Comparison of ENCODE assay signal across 19 mouse cellular contexts in the genomic region with DNA sequence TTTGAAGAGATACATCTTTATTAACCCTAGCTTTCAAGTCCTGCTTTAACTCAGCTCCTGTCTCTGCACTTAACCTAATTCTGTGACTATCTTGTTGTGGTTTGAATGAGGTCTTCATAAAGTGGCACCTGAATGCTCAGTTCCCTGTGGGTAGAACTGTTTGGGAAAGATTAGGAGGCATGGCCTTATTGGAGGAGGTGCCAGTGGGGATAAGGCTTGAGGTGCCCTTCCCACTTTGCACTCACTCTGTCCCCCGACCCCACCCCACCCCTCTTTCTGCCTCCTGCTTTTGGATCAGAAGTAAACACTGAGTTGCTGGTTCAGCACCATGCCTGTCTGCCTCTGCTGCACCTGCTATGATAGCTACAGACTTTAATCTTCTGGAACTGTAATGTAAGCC.
"Had no signal": no experiment of that assay in that cellular context is flagged by ENCODE, and none has a peak within 500 bp of the region (broad histone marks: within the 10 kb centered on the region; RNA-seq: fewer than 3 reads in every experiment).

No protein-coding gene starts in this region.

- DNase-seq: kidney, adult 2 months; kidney, postnatal 25 days; left cerebral cortex, postnatal 4 days; lung, postnatal 14 days; lung, postnatal 4 days; retina, postnatal 1 day; right cerebral cortex, postnatal 25 days; thymus, postnatal 25 days had no signal

- ATAC-seq: hindbrain, postnatal 0 days; inflammation-experienced regulatory T-cells, adult 6 months; intestine, embryonic 16.5 days; midbrain, embryonic 13.5 days; midbrain, embryonic 16.5 days had no signal

- H3K4me1 ChIP-seq: limb, embryonic 12.5 days; limb, embryonic 15.5 days; midbrain, embryonic 10.5 days; midbrain, embryonic 13.5 days; neural tube, embryonic 13.5 days had no signal

- H3K27me3 ChIP-seq: limb, embryonic 12.5 days; limb, embryonic 15.5 days; midbrain, embryonic 13.5 days; neural tube, embryonic 13.5 days had no signal

- H3K4me2 ChIP-seq: limb, embryonic 12.5 days; limb, embryonic 15.5 days; midbrain, embryonic 13.5 days; neural tube, embryonic 13.5 days had no signal

- H3K4me3 ChIP-seq: limb, embryonic 12.5 days; limb, embryonic 15.5 days; midbrain, embryonic 10.5 days; midbrain, embryonic 13.5 days; myocyte; neural tube, embryonic 13.5 days had no signal

- H3K9me3 ChIP-seq: limb, embryonic 12.5 days; limb, embryonic 15.5 days; midbrain, embryonic 10.5 days; midbrain, embryonic 13.5 days; neural tube, embryonic 13.5 days had no signal

- H3K27ac ChIP-seq: hindbrain, postnatal 0 days; kidney, postnatal 0 days; limb, embryonic 12.5 days; limb, embryonic 15.5 days; midbrain, embryonic 10.5 days; midbrain, embryonic 13.5 days; neural tube, embryonic 13.5 days had no signal

- H3K9ac ChIP-seq: limb, embryonic 12.5 days; limb, embryonic 15.5 days; midbrain, embryonic 13.5 days; neural tube, embryonic 13.5 days had no signal
